Mouse (Mus musculus) left cerebral cortex, postnatal 25 days (tissue): ENCODE measurements around the gene Smim14. TPM values are rescaled to one million over a fixed set of nuclear protein-coding genes. Genes with fewer than 3 reads are reported as not detected.
A peak's percentile ranks its signal among the peaks of the same experiment; 100 is the strongest.

Experiments used
- DNase-seq, 2 experiments: peaks; one replicate each; pipeline ENCODE4 v3.0.0; 2022; ENCODE audit warnings: low spot score in 2 of 2, mixed read lengths in 1 of 2
- intact Hi-C: fragments of 180-260 bp; cut with DNase I; formaldehyde crosslinking; loops from one replicate; pipeline ENCODE4 v1.15.1; 2025
- total RNA-seq, 2 experiments: library from RNA; stranded (reverse); gene quantifications; 2 replicates each; pipeline ENCODE4 v1.2.3; 2021

The Smim14 gene
- total RNA-seq, 2 experiments from 2014 or later = 152 to 164 TPM

DNA sequence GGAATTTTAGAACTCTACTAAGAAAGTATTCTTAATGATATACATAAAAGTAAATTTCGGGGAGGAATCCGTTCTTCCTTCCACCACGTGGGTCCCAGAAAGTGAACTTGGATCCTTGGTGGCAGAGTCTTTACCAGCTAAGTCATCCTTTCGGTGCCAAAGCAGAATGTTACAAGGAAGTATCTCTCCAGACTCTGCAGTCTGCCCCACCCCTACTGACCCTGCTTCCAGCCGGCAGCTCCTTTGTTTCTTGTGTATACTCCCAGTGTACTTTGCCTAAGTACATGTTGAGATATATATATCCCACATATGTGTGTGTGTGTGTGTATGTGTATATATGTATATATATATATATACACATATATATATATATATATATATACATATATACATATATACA, 107.5 kb downstream of the Smim14 start:
- intact Hi-C loops = no loop called here

DNA sequence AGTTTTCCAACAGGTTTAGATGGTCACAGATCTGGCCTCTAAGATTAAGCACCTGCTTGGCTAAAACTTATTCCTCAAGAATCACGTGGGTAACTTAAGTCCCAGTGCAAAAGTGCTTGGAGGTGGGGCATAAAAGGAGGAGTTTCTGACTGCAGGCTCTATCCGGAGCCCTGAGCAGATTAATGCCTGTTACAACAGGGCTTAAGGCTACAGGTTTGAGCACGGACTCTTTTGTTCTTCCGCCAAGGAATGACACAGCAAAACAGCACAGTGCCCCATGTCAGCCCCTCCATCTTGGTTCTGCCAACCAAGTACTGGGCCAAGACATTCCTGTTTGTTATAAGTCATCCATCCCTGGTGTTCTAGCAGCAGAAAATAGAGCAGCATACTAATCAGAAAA, 108.7 kb downstream of the Smim14 start:
- intact Hi-C loops = no loop called here
- DNase-seq = no peak

More for the DNA sequence above, 107.5 kb downstream of the Smim14 start:
- no peak for DNase-seq

DNA sequence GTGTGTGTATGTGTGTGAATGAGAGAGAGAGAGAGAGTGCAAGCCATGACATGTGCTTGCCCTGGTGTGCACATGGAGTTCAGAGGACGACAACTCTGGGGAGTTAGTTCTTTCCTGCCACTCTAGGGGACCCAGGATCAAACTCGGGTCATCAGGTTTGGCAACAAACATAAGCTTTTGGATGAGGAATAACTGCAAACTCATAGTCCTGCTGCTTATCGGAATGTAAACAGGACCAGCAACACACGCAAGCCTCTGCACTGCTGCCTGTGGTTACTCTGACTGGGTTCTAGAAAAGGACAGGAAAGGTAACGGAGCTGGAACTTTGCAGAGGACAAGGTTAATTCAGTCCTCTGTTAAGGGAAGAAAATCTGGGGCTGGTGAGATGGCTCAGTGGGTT, 111.7 kb downstream of the Smim14 start:
- DNase-seq = no peak

DNA sequence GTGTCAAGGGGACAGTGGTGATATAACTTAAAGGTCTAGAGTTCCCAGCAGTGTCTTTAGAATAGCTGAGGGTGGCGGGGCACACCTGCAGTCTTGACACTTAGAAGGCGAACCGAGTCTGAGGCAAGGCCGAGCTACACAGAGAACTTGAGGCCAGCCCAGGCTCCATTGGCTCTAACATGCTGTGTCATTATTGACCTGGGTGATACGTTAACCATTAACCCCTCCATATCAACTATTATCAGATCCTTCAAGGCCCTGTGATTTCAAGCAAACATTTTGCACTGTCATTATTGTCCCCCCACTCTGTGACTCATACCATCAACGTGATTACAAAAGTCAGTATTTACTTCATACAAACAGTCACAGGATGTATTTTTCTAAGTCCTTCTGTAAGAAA, 112.8 kb downstream of the Smim14 start:
- intact Hi-C loops = no loop called here
- no peak for DNase-seq

More for the DNA sequence above, 111.7 kb downstream of the Smim14 start:
- intact Hi-C loops = no loop called here

DNA sequence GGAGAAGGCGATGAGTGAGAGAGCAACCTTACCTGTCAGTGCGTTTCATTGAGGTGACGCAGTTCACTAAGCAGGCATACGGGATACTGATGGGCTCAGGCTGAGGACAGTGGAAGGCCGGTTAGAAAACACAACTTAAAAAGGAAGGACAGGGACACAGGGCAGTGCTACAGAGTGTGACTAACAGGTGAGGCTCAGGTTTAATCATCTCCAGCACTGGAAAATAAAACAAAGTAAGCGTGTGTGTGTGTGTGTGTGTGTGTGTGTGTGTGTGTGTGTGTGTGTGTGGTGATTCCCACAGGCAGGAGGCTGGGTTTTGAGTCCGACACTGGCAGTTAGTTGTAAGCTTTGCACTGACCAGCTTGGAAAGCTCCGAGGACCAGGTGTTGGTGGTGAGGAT, 114.2 kb downstream of the Smim14 start:
- intact Hi-C loops = no loop called here
- no peak for DNase-seq

DNA sequence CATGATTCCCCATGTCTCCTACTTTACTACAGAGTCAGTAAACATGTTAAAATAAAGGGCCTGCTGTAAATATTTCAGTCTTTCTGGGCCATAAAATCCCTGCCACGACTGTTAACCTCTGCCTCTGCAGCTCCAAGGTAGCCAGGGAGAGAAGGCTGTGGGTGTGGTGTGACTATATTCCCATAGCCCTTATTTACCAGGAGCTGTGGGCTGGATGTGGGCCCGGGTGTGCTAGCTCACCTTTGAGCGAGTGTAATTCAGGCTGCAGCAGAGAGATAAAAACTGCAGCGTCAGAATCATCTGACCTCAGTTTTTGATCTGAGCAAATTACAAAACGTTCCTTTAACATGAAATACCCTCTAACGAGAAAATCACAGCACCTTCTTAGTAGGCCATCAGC, 116.2 kb downstream of the Smim14 start:
- no peak for DNase-seq
- intact Hi-C loops = no loop called here

DNA sequence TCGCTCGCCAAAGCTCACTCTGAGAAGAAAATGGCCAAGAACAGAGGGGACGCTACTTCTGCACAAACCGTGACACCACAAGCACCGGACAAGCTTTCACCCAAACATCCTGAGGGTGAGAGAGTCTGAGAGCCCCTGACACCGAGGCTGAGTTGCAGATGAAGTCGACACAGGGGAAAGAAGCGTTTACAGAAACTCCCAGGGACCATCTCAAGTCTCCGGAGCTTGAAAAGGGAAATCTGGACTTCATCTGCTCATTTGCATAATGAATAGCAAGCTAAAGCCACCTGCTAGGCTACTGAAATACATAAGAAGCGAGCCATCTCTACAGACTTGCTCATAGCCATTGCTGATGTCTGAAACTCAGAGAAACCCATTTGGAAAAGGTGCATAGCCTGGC, 117.8 kb downstream of the Smim14 start:
- intact Hi-C loops = no loop called here

DNA sequence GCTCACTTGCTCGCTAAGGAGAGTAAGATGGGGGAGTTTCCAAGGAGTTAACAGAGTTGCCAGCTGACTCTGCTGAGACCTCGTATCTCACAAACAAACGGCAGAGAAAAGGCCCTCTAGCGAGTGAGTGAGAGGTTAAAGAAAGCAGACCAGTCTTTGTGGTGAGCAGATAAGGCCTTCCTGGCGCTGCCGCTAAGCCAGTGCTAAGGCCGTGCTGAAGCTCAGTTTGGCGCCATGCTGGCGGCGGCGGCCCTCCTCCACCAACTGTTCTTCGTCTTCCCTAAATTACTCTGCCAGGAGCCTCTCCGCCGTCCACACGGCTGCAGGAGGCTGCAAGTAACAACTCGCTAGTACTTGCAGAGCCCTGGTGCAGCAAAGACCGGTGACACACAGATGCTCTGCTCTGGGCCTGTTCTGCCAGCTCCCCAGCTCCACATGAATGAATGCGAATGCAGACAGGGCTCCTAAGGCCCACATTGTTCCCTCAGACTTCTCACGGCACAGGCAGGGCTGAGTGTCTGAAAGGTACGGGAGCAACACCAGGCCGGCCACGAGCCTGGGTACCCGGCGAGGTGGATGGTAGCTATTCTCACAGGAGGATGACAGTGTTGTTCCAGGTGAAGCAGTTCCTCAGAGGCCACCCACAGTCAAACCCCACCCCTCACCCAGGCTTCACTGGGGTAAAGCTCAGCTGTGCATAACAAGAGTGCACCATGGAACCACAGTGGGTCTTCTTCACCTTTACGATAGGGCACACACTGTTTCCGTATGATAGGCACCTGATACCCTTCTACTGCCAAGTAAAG, 121.1 kb downstream of the Smim14 start:
- no peak for DNase-seq
- intact Hi-C loops = no loop called here

More for the DNA sequence above, 117.8 kb downstream of the Smim14 start:
- DNase-seq = no peak

DNA sequence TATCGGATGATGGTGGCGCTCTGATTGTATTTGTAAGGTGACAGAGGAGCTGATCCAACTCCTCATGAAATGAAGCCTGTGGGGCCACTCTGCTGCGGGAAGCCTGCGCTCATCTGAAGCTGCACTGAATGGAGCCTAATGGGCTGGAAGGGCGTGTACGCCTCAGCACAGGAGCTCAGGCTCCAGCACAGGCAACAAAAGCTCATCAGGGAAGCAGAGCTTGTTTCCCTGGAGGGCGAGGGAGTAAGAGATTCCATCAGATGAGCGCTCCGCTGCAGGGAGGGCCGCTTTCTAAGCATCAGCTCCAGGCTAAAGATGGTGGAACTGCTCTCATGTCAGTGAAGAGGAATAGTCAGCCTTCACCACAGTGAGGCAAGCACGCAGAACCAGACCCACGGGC, 129.0 kb downstream of the Smim14 start:
- no peak for DNase-seq
- intact Hi-C loops = loop anchor here (10.0 kb wide), 1 partner anchor 227 kb away; no protein-coding TSS in a partner anchor

DNA sequence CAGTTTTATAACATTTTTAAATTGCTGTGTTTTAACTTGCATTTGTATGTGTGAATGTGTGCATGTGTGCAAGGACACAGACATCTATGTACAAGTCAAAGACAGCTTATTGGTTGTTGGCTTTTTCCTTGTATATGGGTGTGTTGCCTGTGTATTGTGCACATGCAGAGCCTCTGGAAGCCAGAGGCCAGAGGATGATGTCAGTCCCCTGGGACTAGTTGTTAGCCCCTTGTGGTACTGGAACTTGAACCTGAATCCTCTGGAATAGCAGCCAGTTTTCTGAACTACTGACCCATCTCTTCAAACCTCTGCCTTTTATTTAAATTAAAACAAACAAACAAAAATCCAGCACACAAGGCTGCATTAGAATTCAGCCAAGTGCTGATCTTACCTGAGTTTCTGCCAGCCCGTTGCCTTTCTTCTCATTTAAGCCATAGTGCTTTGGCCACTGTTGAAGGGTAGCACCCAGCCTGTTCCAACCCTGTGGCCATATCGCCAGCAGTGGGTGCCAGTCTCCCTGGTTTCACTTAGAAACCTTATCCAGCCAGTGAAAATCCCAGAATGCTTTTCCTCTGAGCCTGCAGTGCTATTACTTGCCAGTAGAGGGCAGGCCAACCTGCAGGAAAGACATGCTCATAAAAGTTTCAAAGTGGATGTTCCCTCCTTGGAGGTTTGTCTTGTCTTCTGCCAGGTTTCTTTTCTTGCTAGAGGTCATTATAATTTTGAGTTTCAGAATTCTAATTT, 135.6 kb downstream of the Smim14 start:
- intact Hi-C loops = loop anchor here (2.0 to 10.0 kb wide), 2 partner anchors 233 to 295 kb away; no protein-coding TSS in a partner anchor
- peak; percentile 77 to 86 for DNase-seq

Other genes starting within 250 kb of the Smim14 start
- gene Rfc1, start 201.5 kb downstream of the Smim14 start, total RNA-seq = 10 to 100 TPM; 27.8 to 30.3 TPM
- under 1 TPM; 0.28 to 0.53 TPM for gene Klb, start 188.9 kb downstream of the Smim14 start, total RNA-seq
- 100 to 1,000 TPM; 655 to 668 TPM for gene Rpl9, start 145.7 kb downstream of the Smim14 start, total RNA-seq
- 10 to 100 TPM; 33.3 to 33.4 TPM for gene Lias, start 145.7 kb downstream of the Smim14 start, total RNA-seq
- gene Ugdh, start 101.2 kb downstream of the Smim14 start, total RNA-seq = 10 to 100 TPM; 23.9 to 29.7 TPM
- gene Gm43552, start 44.4 kb downstream of the Smim14 start, total RNA-seq = not detected
- gene Ube2k, start within 50 bp of the Smim14 start, total RNA-seq = 100 to 1,000 TPM; 125 to 129 TPM
- 10 to 100 TPM; 82.4 to 82.9 TPM for gene Pds5a, start 161.1 kb upstream of the Smim14 start, total RNA-seq
- gene N4bp2, start 226.3 kb upstream of the Smim14 start, total RNA-seq = 10 to 100 TPM in 1 of 2 experiments, 1 to 10 TPM in 1; 8.3 to 10.5 TPM